Mouse (Mus musculus): ENCODE measurements around the gene Anapc1.

Anapc1 gene

GRCm38 (mm10) chr2:128565904-128566303 lies 121.3 kb downstream of the Anapc1 start:
- no peak for DNase-seq (ENCODE audit: low spot score)

DNA sequence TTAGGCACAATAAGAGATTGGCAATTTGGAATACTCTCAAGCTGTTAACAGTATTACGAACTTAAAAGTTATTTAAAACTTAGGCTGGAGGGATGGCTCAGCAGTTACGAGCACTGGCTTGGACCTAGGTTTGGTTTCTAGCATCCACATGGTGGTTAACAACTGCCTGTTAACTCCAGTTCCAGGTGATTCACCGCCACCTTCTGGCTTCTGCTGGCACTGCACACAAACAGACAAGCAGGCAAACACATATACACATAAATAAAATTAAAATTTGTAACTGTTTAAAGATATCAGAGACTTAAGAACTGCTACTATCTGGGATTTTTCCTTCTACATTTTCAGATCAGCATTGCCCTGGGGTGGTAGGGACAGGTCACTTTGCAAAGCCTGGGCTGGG lies 123.0 kb downstream of the Anapc1 start:
- DNase-seq (ENCODE audit: low spot score), result no peak

Measured in urinary bladder, postnatal 14 days (tissue).